Mouse (Mus musculus) kidney, embryonic 16.5 days (tissue): ENCODE data around the gene Habp2. TPM values are rescaled to one million over a fixed set of nuclear protein-coding genes. Genes with fewer than 3 reads are reported as not detected.

Experiments
- ATAC-seq: fragments of 200-750 bp; cut with Nextera tagmentation; 2 replicates; pipeline ENCODE4 v1.8.0; 2017; ENCODE audit warnings: moderate TSS enrichment; ENCODE audit not compliant: low FRiP score, low TSS enrichment
- H3K27ac ChIP-seq: fragments of 300-500 bp; sonication (generic); 2 replicates; pipeline ENCODE4 v1.5.1; 2014; ENCODE audit warnings: low read length
- H3K27me3 ChIP-seq: fragments of 300-500 bp; sonication (generic); 2 replicates; pipeline ENCODE4 v1.6.1; 2014; ENCODE audit warnings: low read length, control low read depth, mixed read lengths; ENCODE audit not compliant: insufficient read depth
- H3K36me3 ChIP-seq: fragments of 300-500 bp; sonication (generic); 2 replicates; pipeline ENCODE4 v1.6.1; 2014; ENCODE audit warnings: low read length, control low read depth, mixed read lengths; ENCODE audit not compliant: insufficient read depth
- H3K4me1 ChIP-seq: fragments of 300-500 bp; sonication (generic); 2 replicates; pipeline ENCODE4 v1.6.1; 2014; ENCODE audit warnings: low read length, control low read depth, mixed read lengths; ENCODE audit not compliant: insufficient read depth
- H3K4me2 ChIP-seq: fragments of 300-500 bp; sonication (generic); replicated peaks from 2 replicates; pipeline ENCODE4 v1.6.1; 2014; ENCODE audit warnings: low read depth, low read length
- H3K4me3 ChIP-seq: fragments of 300-500 bp; sonication (generic); 2 replicates; pipeline ENCODE4 v1.5.1; 2014; ENCODE audit warnings: mild to moderate bottlenecking, low read length
- H3K9ac ChIP-seq: fragments of 300-500 bp; sonication (generic); replicated peaks from 2 replicates; pipeline ENCODE4 v1.6.1; 2014; ENCODE audit warnings: low read length
- H3K9me3 ChIP-seq: fragments of 300-500 bp; sonication (generic); 2 replicates; pipeline ENCODE4 v1.6.1; 2016; ENCODE audit warnings: low read length, control low read depth
- WGBS: fragments of 180-500 bp; shearing (Covaris S2); extraction: QIAGEN DNeasy Blood & Tissue Kit; methylation state at CpG from one replicate; pipeline ENCODE4 v1.1.7; 2014; 5-methylcytosine and 5-hydroxymethylcytosine counted together
- polyA plus RNA-seq: library from polyadenylated mRNA; unstranded; fragments of >200 nt; fragmentation: Nextera tagmentation; extraction: Ambion mirVana; gene quantifications from 2 replicates; pipeline ENCODE4 v1.2.1, GENCODE M21; 2015

The Habp2 gene
- polyA plus RNA-seq, 1 experiment from 2014 or later: 50.5 TPM

DNA sequence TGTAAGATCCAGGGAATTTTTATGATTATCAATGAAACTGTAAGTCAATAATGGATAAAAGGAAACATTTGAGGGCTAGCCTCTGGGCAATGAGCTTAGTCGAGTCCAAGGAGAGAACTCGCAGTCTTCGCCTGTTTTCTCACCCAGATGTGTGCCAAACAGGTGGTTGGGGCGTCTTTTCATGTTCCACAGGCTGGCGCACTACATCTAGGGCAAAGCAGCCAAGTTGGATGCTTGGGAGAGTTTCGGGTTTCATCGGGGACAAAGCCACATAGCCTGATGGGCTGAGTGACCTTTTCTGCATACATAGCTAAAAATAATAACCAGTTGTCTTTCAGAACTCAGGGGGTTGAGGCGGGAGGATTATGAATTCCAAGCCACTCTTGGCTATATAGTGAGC is 2.7 kb downstream of the Habp2 start:
- Histone ChIP-seq H3K27me3 (no peaks in the 10 kb centered on the region), H3K9me3 (no peaks in the 10 kb centered on the region), H3K36me3 (no peaks in the 10 kb centered on the region), H3K4me2 (no peak overlapping the region; the same call in 1 of the 2 replicates), H3K27ac (no peak overlapping the region), H3K4me1 (peaks cover 27% of the 10 kb centered on the region), H3K4me3 (no peak overlapping the region), H3K9ac (no peak overlapping the region)
- no peak for ATAC-seq
- WGBS: 70% methylated on average over 8 of the region's 8 CpGs

GRCm38 (mm10) chr19:56291898-56292297 is 5.0 kb downstream of the Habp2 start:
- Histone ChIP-seq H3K9me3 (no peaks in the 10 kb centered on the region), H3K27ac (no peak overlapping the region; the same call in 1 of the 2 replicates), H3K4me1 (peaks cover 31% of the 10 kb centered on the region), H3K4me3 (no peak overlapping the region), H3K4me2 (no peak overlapping the region), H3K36me3 (no peaks in the 10 kb centered on the region), H3K9ac (no peak overlapping the region), H3K27me3 (no peaks in the 10 kb centered on the region)
- WGBS: 46% methylated on average over 6 of the region's 6 CpGs
- no peak for ATAC-seq

- ATAC-seq: no peak
- H3K27ac ChIP-seq: no peak overlapping the region
- 50% methylated on average over 9 of the region's 9 CpGs for WGBS
Observed at GRCm38 (mm10) chr19:56292335-56292734, 5.4 kb downstream of the Habp2 start.

DNA sequence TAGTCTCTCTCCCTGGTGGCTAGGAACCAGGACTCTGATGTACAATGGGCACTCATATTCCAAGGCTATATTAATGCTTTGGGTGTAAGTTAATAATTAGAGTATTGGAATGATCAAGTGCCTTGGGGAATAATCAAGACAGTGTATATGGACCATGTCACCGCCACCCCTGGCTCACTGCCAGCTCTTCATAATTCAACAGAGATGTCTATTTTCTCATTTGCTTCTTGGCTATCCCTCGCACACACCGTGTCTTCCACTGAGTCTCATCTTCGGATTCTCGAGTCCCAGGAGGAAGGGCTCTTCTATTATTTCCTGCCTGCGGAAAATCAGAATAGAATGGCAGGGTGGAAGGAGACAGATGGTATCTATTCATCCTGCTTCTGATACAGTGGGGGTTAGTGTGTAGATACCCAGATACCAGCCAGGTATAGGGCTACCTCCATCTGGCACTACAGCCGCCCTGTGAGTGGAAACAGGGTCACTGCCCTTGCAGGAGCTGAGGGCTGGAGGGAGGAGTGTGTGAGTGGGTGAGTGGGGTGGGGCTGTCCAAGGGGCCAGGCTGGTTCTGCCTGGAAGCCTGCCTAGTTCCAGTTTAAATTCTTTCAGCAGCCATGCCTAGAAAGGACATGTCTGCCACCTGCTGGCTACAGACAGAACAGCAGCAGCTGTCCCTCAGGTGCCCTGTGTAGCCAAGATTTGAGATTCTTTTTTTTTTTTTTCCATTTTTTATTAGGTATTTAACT is 7.9 kb downstream of the Habp2 start:
- Histone ChIP-seq H3K4me1 (peaks cover 21% of the 10 kb centered on the region), H3K4me2 (no peak overlapping the region), H3K27me3 (no peaks in the 10 kb centered on the region), H3K36me3 (no peaks in the 10 kb centered on the region), H3K27ac (peak overlapping the region; percentile 13), H3K9ac (no peak overlapping the region; the same call in 1 of the 2 replicates), H3K4me3 (no peak overlapping the region), H3K9me3 (no peaks in the 10 kb centered on the region)
- WGBS: 49% methylated on average over 7 of the region's 7 CpGs
- peak; percentile 87 for ATAC-seq

More at GRCm38 (mm10) chr19:56292335-56292734, 5.4 kb downstream of the Habp2 start:
- Histone ChIP-seq H3K4me3 (no peak overlapping the region), H3K9ac (no peak overlapping the region), H3K4me2 (no peak overlapping the region), H3K36me3 (no peaks in the 10 kb centered on the region), H3K27me3 (no peaks in the 10 kb centered on the region), H3K4me1 (peaks cover 31% of the 10 kb centered on the region), H3K9me3 (no peaks in the 10 kb centered on the region)

GRCm38 (mm10) chr19:56296668-56297067 is 9.7 kb downstream of the Habp2 start:
- no peak for ATAC-seq
- H3K36me3 ChIP-seq: no peaks in the 10 kb centered on the region
- no peaks in the 10 kb centered on the region for H3K27me3 ChIP-seq
- H3K4me2 ChIP-seq: no peak overlapping the region
- no peak overlapping the region for H3K9ac ChIP-seq
- H3K9me3 ChIP-seq: no peaks in the 10 kb centered on the region
- peaks cover 16% of the 10 kb centered on the region for H3K4me1 ChIP-seq
- 75% methylated on average over 9 of the region's 9 CpGs for WGBS
- no peak overlapping the region for H3K27ac ChIP-seq
- H3K4me3 ChIP-seq: no peak overlapping the region

DNA sequence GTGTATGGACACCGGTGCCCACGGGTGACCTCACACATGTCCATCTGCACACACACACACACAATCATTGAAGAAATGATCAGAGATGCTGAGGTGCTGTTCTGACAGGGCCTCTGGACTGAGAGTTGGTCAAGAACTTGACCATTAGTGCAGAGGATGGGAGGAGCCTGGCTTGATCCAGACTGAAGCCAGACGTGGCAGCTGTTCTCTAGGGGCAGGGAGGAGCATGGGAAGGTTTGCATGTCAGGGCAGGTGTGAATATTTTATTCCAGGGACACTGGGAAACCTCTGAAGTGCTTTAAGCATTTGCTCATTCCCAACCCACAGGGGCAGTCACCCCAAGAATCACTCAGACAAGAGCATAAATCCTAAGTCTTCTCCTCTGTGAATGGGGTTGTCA is 10.3 kb downstream of the Habp2 start:
- H3K4me1 ChIP-seq: peaks cover 12% of the 10 kb centered on the region
- no peak overlapping the region for H3K4me2 ChIP-seq
- H3K9ac ChIP-seq: no peak overlapping the region
- H3K27me3 ChIP-seq: no peaks in the 10 kb centered on the region
- no peaks in the 10 kb centered on the region for H3K36me3 ChIP-seq
- H3K27ac ChIP-seq: no peak overlapping the region
- no peak overlapping the region for H3K4me3 ChIP-seq
- no peak for ATAC-seq
- H3K9me3 ChIP-seq: no peaks in the 10 kb centered on the region
- WGBS: 69% methylated on average over 3 of the region's 3 CpGs

GRCm38 (mm10) chr19:56300835-56301234 is 13.9 kb downstream of the Habp2 start:
- ATAC-seq: no peak
- Histone ChIP-seq H3K4me2 (no peak overlapping the region), H3K4me3 (no peak overlapping the region), H3K36me3 (no peaks in the 10 kb centered on the region), H3K4me1 (no peaks in the 10 kb centered on the region), H3K9me3 (no peaks in the 10 kb centered on the region), H3K9ac (no peak overlapping the region), H3K27ac (no peak overlapping the region), H3K27me3 (no peaks in the 10 kb centered on the region)
- 65% methylated on average over 11 of the region's 11 CpGs for WGBS

GRCm38 (mm10) chr19:56316531-56316930 is 29.6 kb downstream of the Habp2 start:
- peaks cover 13% of the 10 kb centered on the region for H3K4me1 ChIP-seq
- no peak for ATAC-seq
- H3K9ac ChIP-seq: no peak overlapping the region
- H3K4me3 ChIP-seq: no peak overlapping the region
- no peaks in the 10 kb centered on the region for H3K27me3 ChIP-seq
- H3K27ac ChIP-seq: no peak overlapping the region
- H3K4me2 ChIP-seq: no peak overlapping the region
- H3K9me3 ChIP-seq: no peaks in the 10 kb centered on the region
- 82% methylated on average over 3 of the region's 3 CpGs for WGBS
- no peaks in the 10 kb centered on the region for H3K36me3 ChIP-seq

DNA sequence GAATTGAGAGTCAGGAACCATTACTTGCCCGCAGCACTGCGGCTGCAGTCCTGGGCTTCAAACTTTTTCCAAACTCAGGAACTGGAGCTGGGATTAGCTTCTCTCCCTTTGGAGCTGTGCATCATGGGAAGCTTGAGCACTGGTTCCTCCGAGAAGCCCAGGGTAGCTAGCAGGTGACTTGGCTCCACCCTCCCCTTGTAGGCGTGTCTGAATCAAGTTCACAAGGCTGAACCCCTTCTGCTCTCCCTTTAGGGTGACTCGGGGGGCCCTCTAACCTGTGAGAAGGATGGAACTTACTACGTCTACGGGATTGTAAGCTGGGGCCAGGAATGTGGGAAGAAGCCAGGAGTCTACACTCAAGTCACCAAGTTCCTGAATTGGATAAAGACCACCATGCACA is 32.3 kb downstream of the Habp2 start:
- H3K27ac ChIP-seq: no peak overlapping the region
- no peaks in the 10 kb centered on the region for H3K36me3 ChIP-seq
- no peak overlapping the region for H3K4me2 ChIP-seq
- H3K4me1 ChIP-seq: peaks cover 13% of the 10 kb centered on the region
- no peak for ATAC-seq
- H3K4me3 ChIP-seq: no peak overlapping the region
- no peak overlapping the region for H3K9ac ChIP-seq
- H3K9me3 ChIP-seq: no peaks in the 10 kb centered on the region
- no peaks in the 10 kb centered on the region for H3K27me3 ChIP-seq
- WGBS: 94% methylated on average over 7 of the region's 7 CpGs

- Histone ChIP-seq H3K36me3 (no peaks in the 10 kb centered on the region), H3K27me3 (no peaks in the 10 kb centered on the region), H3K4me2 (peak overlapping the region; percentile 37), H3K9ac (no peak overlapping the region), H3K9me3 (no peaks in the 10 kb centered on the region), H3K27ac (no peak overlapping the region), H3K4me3 (no peak overlapping the region), H3K4me1 (peaks cover 13% of the 10 kb centered on the region)
- no peak for ATAC-seq
- WGBS: 88% methylated on average over 6 of the region's 6 CpGs
Observed at GRCm38 (mm10) chr19:56319629-56320028, 32.7 kb downstream of the Habp2 start.
